Mouse (Mus musculus) adrenal gland, postnatal 0 days (tissue): ENCODE results near the gene Gnai3. TPM values are rescaled to one million over a fixed set of nuclear protein-coding genes. Genes with fewer than 3 reads are reported as not detected.

ENCODE experiments used
- polyA plus RNA-seq: library from polyadenylated mRNA; unstranded; fragments of >200 nt; fragmentation: Nextera tagmentation; extraction: Ambion mirVana; gene quantifications from 2 replicates; pipeline ENCODE4 v1.2.1, GENCODE M21; 2015

The Gnai3 gene
- 101 and 133 TPM in 2 replicates for polyA plus RNA-seq

DNA sequence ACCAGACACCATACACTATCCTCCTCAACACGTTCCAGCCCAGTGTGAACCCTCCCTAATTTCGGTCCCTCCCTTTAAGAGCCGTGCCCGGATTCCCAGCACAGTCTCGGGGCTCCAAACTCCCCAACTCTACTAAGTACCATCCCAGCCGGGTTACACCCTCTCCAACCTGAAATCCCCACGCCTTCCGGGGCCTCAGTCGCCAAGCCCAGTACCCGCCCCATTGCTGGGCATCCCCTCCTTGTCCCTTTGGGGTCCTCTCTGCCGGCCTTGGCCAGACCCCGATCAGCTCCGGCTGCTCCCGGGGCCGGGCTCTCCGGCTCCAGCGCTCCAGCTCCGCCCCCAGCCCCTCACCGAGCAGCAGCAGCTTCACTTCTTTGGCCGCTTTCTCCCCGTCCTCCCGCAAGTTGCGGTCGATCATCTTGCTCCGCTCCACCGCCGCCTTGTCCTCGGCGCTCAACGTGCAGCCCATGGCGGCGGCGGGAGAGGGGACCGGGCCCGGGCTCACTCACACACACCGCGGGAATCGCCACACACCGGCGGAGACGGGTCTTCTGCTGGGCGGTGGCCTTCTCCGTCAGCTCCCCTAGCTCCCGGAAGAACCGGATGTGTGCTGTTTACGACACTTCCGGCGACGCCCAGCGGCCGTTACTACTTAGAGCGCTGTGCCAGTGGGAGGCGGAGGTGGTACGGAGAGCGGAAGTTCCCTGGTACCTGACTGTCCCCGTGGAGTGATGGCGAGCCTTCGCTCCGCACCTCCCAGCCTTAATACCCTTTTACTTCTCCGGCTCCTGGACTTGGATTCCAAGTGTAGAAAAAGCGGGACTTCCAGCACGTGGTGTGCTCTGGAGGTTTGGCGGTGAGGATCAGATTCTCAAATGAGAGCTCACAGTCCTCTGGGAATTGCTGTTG is at the start of gene Gnai3:
TSS of gene Gnai3 (minus strand) at position 613 of the 912 bp plus-strand sequence.

DNA sequence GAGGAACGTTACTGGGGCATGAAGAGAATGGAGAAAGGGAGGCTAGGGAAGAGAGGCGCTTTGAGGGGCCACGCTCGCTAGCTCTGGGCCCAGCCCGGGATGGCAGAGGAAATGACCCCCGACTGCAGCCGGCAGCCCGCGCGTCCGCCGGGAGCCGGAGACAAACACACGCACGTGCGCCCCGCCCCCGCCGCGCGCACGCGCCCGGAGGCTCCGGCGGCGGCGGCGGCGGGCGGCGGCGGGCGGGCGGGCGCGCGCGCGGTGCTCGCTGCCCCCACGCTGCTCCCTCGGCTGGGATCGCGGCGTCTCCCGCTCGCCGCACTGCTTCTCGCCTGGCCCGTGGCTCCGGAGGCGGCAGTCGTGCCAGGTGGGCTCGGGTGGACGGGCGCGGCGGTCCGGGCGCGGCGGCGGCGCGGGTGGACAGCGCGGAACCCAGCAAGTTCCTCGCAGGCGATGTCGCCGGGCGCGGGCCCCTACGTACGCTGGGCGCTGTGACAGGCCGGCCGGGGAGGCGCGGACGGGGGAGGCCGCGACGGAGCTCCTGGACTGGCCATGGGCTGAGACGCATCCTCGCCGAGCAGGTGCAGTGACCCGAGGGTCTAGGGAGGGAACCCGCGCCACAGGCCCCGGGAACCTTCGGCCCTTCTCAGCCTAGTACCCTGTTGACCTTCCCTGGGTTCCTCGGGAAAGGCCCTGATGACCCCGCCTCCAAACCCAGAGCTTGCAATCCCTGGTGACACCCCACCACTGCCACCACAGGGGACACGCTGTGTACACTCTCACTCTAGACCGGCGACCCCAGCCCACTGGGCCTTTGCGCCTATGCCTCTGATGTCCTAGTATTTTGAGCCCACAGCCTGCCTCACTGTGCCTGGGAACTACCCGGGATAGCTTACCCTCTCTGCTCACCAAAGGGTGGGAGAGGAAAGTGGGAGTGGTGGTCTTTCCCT is 40.4 kb upstream of the Gnai3 start, which contains the start of gene Amigo1:
TSS of gene Amigo1 (plus strand) at position 238 of the 950 bp plus-strand sequence.

DNA sequence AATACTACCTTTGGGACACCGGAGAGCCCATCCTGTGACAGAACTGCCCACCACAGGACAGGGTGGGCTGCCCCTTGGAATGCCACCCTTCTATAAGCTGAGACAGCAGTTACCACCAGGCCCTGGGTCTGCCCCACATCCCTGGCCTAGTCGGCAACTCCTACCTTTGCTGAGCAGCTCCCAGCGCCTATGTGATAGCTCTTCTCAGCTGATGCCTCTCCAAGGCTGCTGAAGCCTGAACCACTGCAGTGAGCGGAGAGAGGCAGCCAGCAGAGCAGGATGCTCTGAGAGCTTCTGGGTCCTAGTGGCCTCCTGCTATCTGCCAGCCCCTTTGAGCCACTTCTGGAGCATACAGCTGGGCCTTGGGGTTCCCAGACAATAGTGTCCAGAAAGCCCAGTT is 8.7 kb upstream of the Gnai3 start, which contains the start of gene Gpr61:
TSS of gene Gpr61 (minus strand) at position 227 of the 400 bp plus-strand sequence.

DNA sequence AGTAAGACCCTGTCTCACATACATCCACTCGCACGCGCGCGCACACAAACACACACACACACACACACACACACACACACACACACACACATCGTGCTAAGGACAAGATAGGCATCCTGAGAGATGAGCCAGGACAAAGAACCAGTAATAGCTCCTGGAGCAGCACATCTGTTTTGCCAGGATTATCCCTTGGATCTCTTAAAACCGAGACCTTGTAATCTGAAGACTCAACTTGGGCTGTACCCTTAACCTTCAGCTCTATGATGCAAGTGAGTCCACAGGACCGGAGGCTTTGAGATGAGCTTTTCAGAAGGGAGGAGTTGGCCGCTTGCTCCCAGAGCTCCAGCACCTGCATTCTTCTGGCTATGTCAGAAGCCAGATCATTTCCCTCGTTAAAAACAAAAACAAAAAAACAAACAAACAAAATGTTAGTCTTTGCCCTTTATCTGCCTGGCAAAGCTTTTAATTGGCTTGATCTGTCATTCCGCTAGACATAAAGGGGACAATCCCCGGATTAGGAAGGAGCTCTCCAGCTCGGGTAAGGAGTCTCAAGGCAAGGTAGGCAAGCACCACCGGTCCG is 53.3 kb downstream of the Gnai3 start, which contains the start of gene Gnat2:
TSS of gene Gnat2 (plus strand) at position 254 of the 580 bp plus-strand sequence.

DNA sequence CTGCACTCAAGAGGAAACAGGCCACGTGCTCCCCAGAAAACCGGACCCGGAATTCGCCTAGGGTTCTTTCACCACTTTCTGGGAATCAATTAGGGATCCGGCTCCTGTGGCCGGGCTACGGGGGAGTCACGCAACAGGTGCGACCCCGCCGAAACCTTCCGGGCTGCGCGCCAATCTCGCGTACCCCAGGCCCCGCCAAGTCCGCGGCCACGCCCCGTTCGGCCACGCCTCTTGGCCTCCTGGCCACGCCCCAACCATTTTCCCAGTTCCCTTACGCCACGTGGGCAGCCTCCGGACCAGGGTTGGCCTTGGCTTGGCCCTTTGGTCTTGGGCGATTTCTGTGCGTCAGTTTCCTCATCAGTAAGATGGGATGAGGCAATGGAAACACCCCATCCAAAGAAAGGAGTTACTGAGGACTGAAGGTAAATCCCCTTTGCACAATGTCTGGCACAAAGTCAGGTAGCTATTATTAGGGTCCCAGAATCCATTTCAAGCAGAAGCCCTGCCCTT is 59.4 kb downstream of the Gnai3 start, which contains the start of gene Ampd2:
TSS of gene Ampd2 (minus strand) at position 182 of the 510 bp plus-strand sequence.

Other genes with a start within 250 kb of the Gnai3 start
- gene Gstm7, start 214.3 kb downstream of the Gnai3 start, polyA plus RNA-seq, result 28.5 and 59.1 TPM in 2 replicates
- 19.9 and 35.0 TPM in 2 replicates for gene Gstm6, start 202.4 kb downstream of the Gnai3 start, polyA plus RNA-seq
- 0.62 and 0.68 TPM in 2 replicates for gene Gstm3, start 176.9 kb downstream of the Gnai3 start, polyA plus RNA-seq
- gene Gstm2, start 159.7 kb downstream of the Gnai3 start, polyA plus RNA-seq, result 126 and 199 TPM in 2 replicates
- 165 and 212 TPM in 2 replicates for gene Gstm1, start 128.2 kb downstream of the Gnai3 start, polyA plus RNA-seq
- 19.7 and 23.4 TPM in 2 replicates for gene Gstm4, start 101.3 kb downstream of the Gnai3 start, polyA plus RNA-seq
- 27.7 and 44.6 TPM in 2 replicates for gene Ampd2, start 59.5 kb downstream of the Gnai3 start, polyA plus RNA-seq
- 3.8 and 7.2 TPM in 2 replicates for gene Gnat2, start 53.4 kb downstream of the Gnai3 start, polyA plus RNA-seq
- gene Gpr61, start 8.7 kb upstream of the Gnai3 start, polyA plus RNA-seq, result 0.17 and 0.60 TPM in 2 replicates
- gene Amigo1, start 40.2 kb upstream of the Gnai3 start, polyA plus RNA-seq, result 6.0 and 9.1 TPM in 2 replicates
- gene Cyb561d1, start 55.1 kb upstream of the Gnai3 start, polyA plus RNA-seq, result 1.9 and 2.9 TPM in 2 replicates
- 5.4 and 6.5 TPM in 2 replicates for gene Atxn7l2, start 64.8 kb upstream of the Gnai3 start, polyA plus RNA-seq
- gene Sypl2, start 80.5 kb upstream of the Gnai3 start, polyA plus RNA-seq, result 0.24 and 0.91 TPM in 2 replicates
- 278 and 286 TPM in 2 replicates for gene Psma5, start 110.8 kb upstream of the Gnai3 start, polyA plus RNA-seq
- gene Sort1, start 137.9 kb upstream of the Gnai3 start, polyA plus RNA-seq, result 4.6 and 6.2 TPM in 2 replicates
- gene Mybphl, start 218.8 kb upstream of the Gnai3 start, polyA plus RNA-seq, result 0.13 TPM in 1 of 2 replicates, not detected in the other
- gene Psrc1, start 237.7 kb upstream of the Gnai3 start, polyA plus RNA-seq, result 11.5 and 11.7 TPM in 2 replicates